Mouse (Mus musculus) MEL (cell line): ENCODE measurements around the gene Tmem165.

Experiments used
- CTCF ChIP-seq, 3 experiments: IDR thresholded peaks in 2 of 3; conservative IDR thresholded peaks in 1 of 3; 2 replicates each; pipeline ENCODE4 v1.5.1; 2011 to 2012; ENCODE audit warnings: low read length in 3 of 3, low read depth in 2 of 3, mild to moderate bottlenecking in 2 of 3, improper control_type of control experiment in 1 of 3, inconsistent platforms in 1 of 3, mixed read lengths in 1 of 3, moderate library complexity in 1 of 3; ENCODE audit not compliant: control insufficient read depth in 1 of 3, insufficient read depth in 1 of 3, poor library complexity in 1 of 3, severe bottlenecking in 1 of 3
- EP300 ChIP-seq, 2 experiments: IDR thresholded peaks; 2 replicates each; pipeline ENCODE4 v1.6.1; 2011; ENCODE audit warnings: improper control_type of control experiment in 2 of 2, low read length in 2 of 2, low read depth in 1 of 2, mild to moderate bottlenecking in 1 of 2
- MAFK ChIP-seq: IDR thresholded peaks from 2 replicates; pipeline ENCODE4 v1.6.1; 2011; ENCODE audit warnings: low read depth, mild to moderate bottlenecking, low read length, improper control_type of control experiment, borderline replicate concordance
- POLR2A ChIP-seq, 2 experiments: IDR thresholded peaks; 2 replicates each; pipeline ENCODE4 v1.6.1; 2011 to 2012; ENCODE audit warnings: low read length in 2 of 2, mild to moderate bottlenecking in 2 of 2, control low read depth in 1 of 2, improper control_type of control experiment in 1 of 2, low read depth in 1 of 2, moderate library complexity in 1 of 2; ENCODE audit not compliant: control insufficient read depth in 1 of 2, insufficient read depth in 1 of 2, poor library complexity in 1 of 2
- RCOR1 ChIP-seq: IDR thresholded peaks from 2 replicates; pipeline ENCODE4 v1.6.1; 2012; ENCODE audit warnings: low read depth, mild to moderate bottlenecking, inconsistent platforms, low read length, improper control_type of control experiment
- ZC3H11A ChIP-seq: IDR thresholded peaks from 2 replicates; pipeline ENCODE4 v1.6.1; 2012; ENCODE audit warnings: low read depth, mild to moderate bottlenecking, inconsistent platforms, low read length, improper control_type of control experiment

DNA sequence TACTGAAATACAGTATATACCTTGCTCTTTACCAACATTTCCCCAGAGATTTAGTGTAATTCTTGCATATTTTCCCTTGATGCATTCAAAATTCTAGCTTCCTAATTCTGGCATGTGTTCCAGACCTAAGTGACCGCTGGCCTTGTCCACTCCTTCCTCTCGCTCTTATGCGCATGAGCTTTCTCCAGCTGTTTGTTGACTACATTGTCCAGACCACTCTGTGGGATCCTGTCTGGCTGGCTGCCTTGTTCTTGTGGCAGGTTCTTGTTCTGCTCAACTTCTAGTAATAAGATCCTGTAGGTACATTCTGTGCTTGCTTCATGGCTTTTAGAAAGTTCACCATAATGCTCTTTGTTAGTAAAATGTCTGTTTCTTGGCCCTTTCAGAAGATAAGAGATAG lies 19.5 kb downstream of the Tmem165 start:
- TF ChIP-seq POLR2A (IDR thresholded peaks at IDR 0.05; ENCODE audit: control insufficient read depth in 1 of 2, insufficient read depth in 1 of 2, low read depth in 1 of 2, low read length in 2 of 2, poor library complexity in 1 of 2) (no peak), MAFK (no peak), EP300 (IDR thresholded peaks at IDR 0.05; ENCODE audit: low read depth in 1 of 2, low read length in 2 of 2) (no peak), CTCF (IDR thresholded peaks at IDR 0.05 in 2 of 3, conservative IDR thresholded peaks at IDR 0.05 in 1 of 3; ENCODE audit: control insufficient read depth in 1 of 3, insufficient read depth in 1 of 3, low read depth in 2 of 3, low read length in 3 of 3, poor library complexity in 1 of 3, severe bottlenecking in 1 of 3) (no peak), ZC3H11A (no peak), RCOR1 (no peak)
